Mouse (Mus musculus): ENCODE data around the gene Olfr955. TPM values are rescaled to one million over a fixed set of nuclear protein-coding genes. Genes with fewer than 3 reads are reported as not detected.

Gene Olfr955
- polyA plus RNA-seq (2015; fragmentation: Nextera tagmentation; extraction: Ambion mirVana), result not detected in 2 replicates

- H3K4me2 ChIP-seq, result no peak within 1 kb of the TSS
- H3K4me3 ChIP-seq (replicated peaks), result no peak within 1 kb of the TSS
- no peak within 1 kb of the TSS for H3K27ac ChIP-seq
- no peaks in the 10 kb centered on the region for H3K4me1 ChIP-seq
- H3K9ac ChIP-seq, result no peak within 1 kb of the TSS
- WGBS, result 63% methylated on average over 1 of the region's 1 CpGs
- no peaks in the 10 kb centered on the region for H3K9me3 ChIP-seq (replicated peaks)
- no peaks in the 10 kb centered on the region for H3K36me3 ChIP-seq
- H3K27me3 ChIP-seq, result no peaks in the 10 kb centered on the region
- ATAC-seq (replicated peaks; ENCODE audit: low FRiP score), result no peak
Measured at GRCm38 (mm10) chr9:39471844-39472243, at the start of gene Olfr955. Gene Olfr955, minus strand, starts transcription at chr9:39471944.

GRCm38 (mm10) chr9:39518595-39518994 lies 46.9 kb upstream of the Olfr955 start:
- Histone ChIP-seq H3K27ac (no peak overlapping the region), H3K9me3 (replicated peaks) (no peaks in the 10 kb centered on the region), H3K36me3 (no peaks in the 10 kb centered on the region), H3K4me3 (replicated peaks) (no peak overlapping the region), H3K27me3 (no peaks in the 10 kb centered on the region), H3K9ac (no peak overlapping the region), H3K4me2 (no peak overlapping the region), H3K4me1 (no peaks in the 10 kb centered on the region)
- no peak for ATAC-seq (replicated peaks; ENCODE audit: low FRiP score)

GRCm38 (mm10) chr9:39515531-39515930 lies 43.8 kb upstream of the Olfr955 start, which contains the start of gene Olfr957:
Gene Olfr957, minus strand, starts transcription at chr9:39515809.
- Histone ChIP-seq H3K27ac (no peak within 1 kb of the TSS), H3K27me3 (no peaks in the 10 kb centered on the region), H3K36me3 (no peaks in the 10 kb centered on the region), H3K4me1 (no peaks in the 10 kb centered on the region), H3K9me3 (replicated peaks) (no peaks in the 10 kb centered on the region), H3K4me3 (replicated peaks) (no peak within 1 kb of the TSS), H3K9ac (no peak within 1 kb of the TSS), H3K4me2 (no peak within 1 kb of the TSS)
- ATAC-seq (replicated peaks; ENCODE audit: low FRiP score), result no peak
- WGBS, result 61% methylated on average over 3 of the region's 3 CpGs

GRCm38 (mm10) chr9:39509412-39509811 lies 37.7 kb upstream of the Olfr955 start:
- no peaks in the 10 kb centered on the region for H3K4me1 ChIP-seq
- ATAC-seq (replicated peaks; ENCODE audit: low FRiP score), result no peak
- WGBS, result 82% methylated on average over 9 of the region's 9 CpGs
- no peak overlapping the region for H3K9ac ChIP-seq
- no peaks in the 10 kb centered on the region for H3K36me3 ChIP-seq
- H3K27me3 ChIP-seq, result no peaks in the 10 kb centered on the region
- H3K9me3 ChIP-seq (replicated peaks), result no peaks in the 10 kb centered on the region
- no peak overlapping the region for H3K4me2 ChIP-seq
- H3K27ac ChIP-seq, result no peak overlapping the region
- H3K4me3 ChIP-seq (replicated peaks), result no peak overlapping the region

- H3K4me3 ChIP-seq (replicated peaks), result no peak overlapping the region
- no peaks in the 10 kb centered on the region for H3K9me3 ChIP-seq (replicated peaks)
- no peak for ATAC-seq (replicated peaks; ENCODE audit: low FRiP score)
- H3K4me1 ChIP-seq, result no peaks in the 10 kb centered on the region
- H3K27me3 ChIP-seq, result no peaks in the 10 kb centered on the region
- 14% methylated on average over 6 of the region's 6 CpGs for WGBS
- no peaks in the 10 kb centered on the region for H3K36me3 ChIP-seq
- H3K9ac ChIP-seq, result no peak overlapping the region
- no peak overlapping the region for H3K27ac ChIP-seq
- no peak overlapping the region for H3K4me2 ChIP-seq
Measured at GRCm38 (mm10) chr9:39508998-39509397, 37.3 kb upstream of the Olfr955 start.

GRCm38 (mm10) chr9:39493895-39494294 lies 22.2 kb upstream of the Olfr955 start, which contains the start of gene Olfr44:
Gene Olfr44, minus strand, starts transcription at chr9:39493995.
- no peak within 1 kb of the TSS for H3K4me3 ChIP-seq (replicated peaks)
- H3K36me3 ChIP-seq, result no peaks in the 10 kb centered on the region
- no peak for ATAC-seq (replicated peaks; ENCODE audit: low FRiP score)
- WGBS, result 93% methylated on average over 2 of the region's 2 CpGs
- no peak within 1 kb of the TSS for H3K4me2 ChIP-seq
- H3K9ac ChIP-seq, result no peak within 1 kb of the TSS
- no peaks in the 10 kb centered on the region for H3K4me1 ChIP-seq
- no peak within 1 kb of the TSS for H3K27ac ChIP-seq
- H3K27me3 ChIP-seq, result no peaks in the 10 kb centered on the region
- no peaks in the 10 kb centered on the region for H3K9me3 ChIP-seq (replicated peaks)

- Histone ChIP-seq H3K36me3 (no peaks in the 10 kb centered on the region), H3K27me3 (no peaks in the 10 kb centered on the region), H3K4me3 (replicated peaks) (no peak within 1 kb of the TSS), H3K4me1 (no peaks in the 10 kb centered on the region), H3K9me3 (replicated peaks) (no peaks in the 10 kb centered on the region), H3K9ac (no peak within 1 kb of the TSS), H3K27ac (no peak within 1 kb of the TSS), H3K4me2 (no peak within 1 kb of the TSS)
- WGBS, result 84% methylated on average over 6 of the region's 6 CpGs
- ATAC-seq (replicated peaks; ENCODE audit: low FRiP score), result no peak
Measured at GRCm38 (mm10) chr9:39456401-39456800, 15.3 kb downstream of the Olfr955 start, which contains the start of gene Olfr954. Gene Olfr954, plus strand, starts transcription at chr9:39456701.

GRCm38 (mm10) chr9:39427048-39427447 lies 44.7 kb downstream of the Olfr955 start, which contains the start of gene Olfr952:
Gene Olfr952, minus strand, starts transcription at chr9:39427148.
- H3K9ac ChIP-seq, result no peak within 1 kb of the TSS
- no peaks in the 10 kb centered on the region for H3K4me1 ChIP-seq
- no peaks in the 10 kb centered on the region for H3K9me3 ChIP-seq (replicated peaks)
- no peak for ATAC-seq (replicated peaks; ENCODE audit: low FRiP score)
- H3K4me3 ChIP-seq (replicated peaks), result no peak within 1 kb of the TSS
- H3K4me2 ChIP-seq, result no peak within 1 kb of the TSS
- H3K36me3 ChIP-seq, result no peaks in the 10 kb centered on the region
- no peak within 1 kb of the TSS for H3K27ac ChIP-seq
- H3K27me3 ChIP-seq, result no peaks in the 10 kb centered on the region

Other genes starting within 250 kb of the Olfr955 start
- gene Olfr1537, start 221.9 kb downstream of the Olfr955 start, polyA plus RNA-seq (2015; fragmentation: Nextera tagmentation; extraction: Ambion mirVana), result not detected in 2 replicates
- not detected in 2 replicates for gene Olfr945, start 195.1 kb downstream of the Olfr955 start, polyA plus RNA-seq (2015; fragmentation: Nextera tagmentation; extraction: Ambion mirVana)
- not detected in 2 replicates for gene Olfr948, start 145.9 kb downstream of the Olfr955 start, polyA plus RNA-seq (2015; fragmentation: Nextera tagmentation; extraction: Ambion mirVana)
- gene Olfr951, start 84.5 kb downstream of the Olfr955 start, polyA plus RNA-seq (2015; fragmentation: Nextera tagmentation; extraction: Ambion mirVana), result not detected in 2 replicates
- not detected in 2 replicates for gene Olfr952, start 44.8 kb downstream of the Olfr955 start, polyA plus RNA-seq (2015; fragmentation: Nextera tagmentation; extraction: Ambion mirVana)
- not detected in 2 replicates for gene Olfr954, start 15.2 kb downstream of the Olfr955 start, polyA plus RNA-seq (2015; fragmentation: Nextera tagmentation; extraction: Ambion mirVana)
- gene Olfr44, start 22.1 kb upstream of the Olfr955 start, polyA plus RNA-seq (2015; fragmentation: Nextera tagmentation; extraction: Ambion mirVana), result not detected in 2 replicates
- gene Olfr957, start 43.9 kb upstream of the Olfr955 start, polyA plus RNA-seq (2015; fragmentation: Nextera tagmentation; extraction: Ambion mirVana), result not detected in 2 replicates
- not detected in 2 replicates for gene Olfr958, start 82.1 kb upstream of the Olfr955 start, polyA plus RNA-seq (2015; fragmentation: Nextera tagmentation; extraction: Ambion mirVana)
- gene Olfr959, start 103.6 kb upstream of the Olfr955 start, polyA plus RNA-seq (2015; fragmentation: Nextera tagmentation; extraction: Ambion mirVana), result not detected in 2 replicates
- gene AW551984, start 132.5 kb upstream of the Olfr955 start, polyA plus RNA-seq (2015; fragmentation: Nextera tagmentation; extraction: Ambion mirVana), result 22.0 and 23.4 TPM in 2 replicates
- not detected in 2 replicates for gene Olfr148, start 138.7 kb upstream of the Olfr955 start, polyA plus RNA-seq (2015; fragmentation: Nextera tagmentation; extraction: Ambion mirVana)
- gene Olfr960, start 149.4 kb upstream of the Olfr955 start, polyA plus RNA-seq (2015; fragmentation: Nextera tagmentation; extraction: Ambion mirVana), result 0.16 TPM in 1 of 2 replicates, not detected in the other
- gene Olfr961, start 173.1 kb upstream of the Olfr955 start, polyA plus RNA-seq (2015; fragmentation: Nextera tagmentation; extraction: Ambion mirVana), result not detected in 2 replicates
- gene Olfr963, start 195.3 kb upstream of the Olfr955 start, polyA plus RNA-seq (2015; fragmentation: Nextera tagmentation; extraction: Ambion mirVana), result not detected in 2 replicates
- not detected in 2 replicates for gene Olfr149, start 235.2 kb upstream of the Olfr955 start, polyA plus RNA-seq (2015; fragmentation: Nextera tagmentation; extraction: Ambion mirVana)
- gene Olfr965, start 239.4 kb upstream of the Olfr955 start, polyA plus RNA-seq (2015; fragmentation: Nextera tagmentation; extraction: Ambion mirVana), result not detected in 2 replicates

Measured in kidney, embryonic 15.5 days (tissue).